Mouse (Mus musculus) forebrain, embryonic 12.5 days (tissue): ENCODE results near the gene Dnah1. TPM values are rescaled to one million over a fixed set of nuclear protein-coding genes. Genes with fewer than 3 reads are reported as not detected.

Experiments
- ATAC-seq: fragments of 200-750 bp; cut with Nextera tagmentation; 2 replicates; pipeline ENCODE4 v1.8.0; 2017; ENCODE audit warnings: moderate TSS enrichment; ENCODE audit not compliant: low FRiP score
- H3K27ac ChIP-seq: fragments of 300-500 bp; sonication (generic); 2 replicates; pipeline ENCODE4 v1.5.1; 2016; ENCODE audit warnings: mild to moderate bottlenecking
- H3K27me3 ChIP-seq: fragments of 300-500 bp; sonication (generic); 2 replicates; pipeline ENCODE4 v1.6.1; 2016; ENCODE audit warnings: mild to moderate bottlenecking
- H3K36me3 ChIP-seq: fragments of 300-500 bp; sonication (generic); replicated peaks from 2 replicates; pipeline ENCODE4 v1.6.1; 2016; ENCODE audit warnings: mild to moderate bottlenecking
- H3K4me1 ChIP-seq: fragments of 300-500 bp; sonication (generic); 2 replicates; pipeline ENCODE4 v1.6.1; 2016
- H3K4me2 ChIP-seq: fragments of 300-500 bp; sonication (generic); 2 replicates; pipeline ENCODE4 v1.6.1; 2016; ENCODE audit warnings: mild to moderate bottlenecking, moderate library complexity
- H3K4me3 ChIP-seq: fragments of 300-500 bp; sonication (generic); replicated peaks from 2 replicates; pipeline ENCODE4 v1.5.1; 2016; ENCODE audit warnings: mild to moderate bottlenecking
- H3K9ac ChIP-seq: fragments of 300-500 bp; sonication (generic); 2 replicates; pipeline ENCODE4 v1.6.1; 2016; ENCODE audit warnings: mild to moderate bottlenecking
- H3K9me3 ChIP-seq: fragments of 300-500 bp; sonication (generic); 2 replicates; pipeline ENCODE4 v1.6.1; 2016
- WGBS: fragments of 180-500 bp; shearing (Covaris S2); methylation state at CpG from one replicate; pipeline ENCODE4 v1.1.7; 2016; 5-methylcytosine and 5-hydroxymethylcytosine counted together
- polyA plus RNA-seq: library from polyadenylated mRNA; unstranded; fragments of >200 nt; fragmentation: Nextera tagmentation; extraction: Ambion mirVana; gene quantifications from 2 replicates; pipeline ENCODE4 v1.2.1, GENCODE M21; 2016

Gene Dnah1
- polyA plus RNA-seq, 1 experiment from 2014 or later, result 8.0 TPM

GRCm38 (mm10) chr14:31313192-31313591 is 10.5 kb downstream of the Dnah1 start:
- no peaks in the 10 kb centered on the region for H3K4me1 ChIP-seq
- no peak for ATAC-seq
- H3K27me3 ChIP-seq, result no peaks in the 10 kb centered on the region; the same call in 1 of the 2 replicates
- WGBS, result 36% methylated on average over 3 of the region's 3 CpGs
- H3K9ac ChIP-seq, result no peak overlapping the region
- H3K36me3 ChIP-seq, result no peaks in the 10 kb centered on the region
- H3K27ac ChIP-seq, result no peak overlapping the region
- no peaks in the 10 kb centered on the region for H3K9me3 ChIP-seq
- H3K4me3 ChIP-seq, result no peak overlapping the region
- H3K4me2 ChIP-seq, result no peak overlapping the region

DNA sequence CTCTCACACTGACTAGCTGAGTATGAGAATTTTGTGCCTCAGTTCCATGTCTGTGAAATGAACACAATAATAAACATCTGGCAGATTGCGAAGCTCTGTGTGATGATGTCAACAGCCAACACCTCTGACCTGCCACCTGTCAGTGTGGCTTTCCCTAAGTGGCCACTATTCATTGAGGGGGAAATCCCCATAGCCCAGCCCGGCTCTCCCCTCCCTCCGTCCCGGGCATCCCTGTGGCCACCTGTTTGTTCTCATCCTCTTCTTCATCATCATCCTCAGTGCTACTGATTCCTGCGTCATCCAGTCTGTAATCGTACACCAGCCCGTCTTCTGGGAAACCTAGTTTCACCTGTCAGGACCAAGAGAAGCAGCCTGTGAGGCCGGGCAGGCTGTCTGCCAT is 38.0 kb downstream of the Dnah1 start:
- H3K4me1 ChIP-seq, result no peaks in the 10 kb centered on the region
- H3K9me3 ChIP-seq, result no peaks in the 10 kb centered on the region
- no peaks in the 10 kb centered on the region for H3K27me3 ChIP-seq
- H3K9ac ChIP-seq, result no peak overlapping the region
- WGBS, result 89% methylated on average over 8 of the region's 8 CpGs
- no peak overlapping the region for H3K27ac ChIP-seq
- no peak overlapping the region for H3K4me3 ChIP-seq
- no peak for ATAC-seq
- no peak overlapping the region for H3K4me2 ChIP-seq
- H3K36me3 ChIP-seq, result no peaks in the 10 kb centered on the region

GRCm38 (mm10) chr14:31272164-31272563 is 51.5 kb downstream of the Dnah1 start:
- H3K36me3 ChIP-seq, result no peaks in the 10 kb centered on the region
- H3K4me3 ChIP-seq, result no peak overlapping the region
- no peak overlapping the region for H3K9ac ChIP-seq
- peaks cover 24% of the 10 kb centered on the region for H3K4me1 ChIP-seq
- H3K27ac ChIP-seq, result no peak overlapping the region
- 26% methylated on average over 7 of the region's 7 CpGs for WGBS
- no peaks in the 10 kb centered on the region for H3K9me3 ChIP-seq
- H3K4me2 ChIP-seq, result no peak overlapping the region
- H3K27me3 ChIP-seq, result no peaks in the 10 kb centered on the region
- no peak for ATAC-seq

GRCm38 (mm10) chr14:31271121-31271520 is 52.6 kb downstream of the Dnah1 start:
- Histone ChIP-seq H3K27ac (no peak overlapping the region), H3K4me1 (peaks cover 24% of the 10 kb centered on the region), H3K4me2 (no peak overlapping the region), H3K9ac (no peak overlapping the region), H3K36me3 (no peaks in the 10 kb centered on the region), H3K4me3 (no peak overlapping the region), H3K27me3 (no peaks in the 10 kb centered on the region), H3K9me3 (no peaks in the 10 kb centered on the region)
- WGBS, result 92% methylated on average over 6 of the region's 6 CpGs
- ATAC-seq, result no peak

- peak; percentile 80 for ATAC-seq
- 20% methylated on average over 22 of the region's 28 CpGs for WGBS
Observed at GRCm38 (mm10) chr14:31269456-31270100, 54.1 kb downstream of the Dnah1 start.

DNA sequence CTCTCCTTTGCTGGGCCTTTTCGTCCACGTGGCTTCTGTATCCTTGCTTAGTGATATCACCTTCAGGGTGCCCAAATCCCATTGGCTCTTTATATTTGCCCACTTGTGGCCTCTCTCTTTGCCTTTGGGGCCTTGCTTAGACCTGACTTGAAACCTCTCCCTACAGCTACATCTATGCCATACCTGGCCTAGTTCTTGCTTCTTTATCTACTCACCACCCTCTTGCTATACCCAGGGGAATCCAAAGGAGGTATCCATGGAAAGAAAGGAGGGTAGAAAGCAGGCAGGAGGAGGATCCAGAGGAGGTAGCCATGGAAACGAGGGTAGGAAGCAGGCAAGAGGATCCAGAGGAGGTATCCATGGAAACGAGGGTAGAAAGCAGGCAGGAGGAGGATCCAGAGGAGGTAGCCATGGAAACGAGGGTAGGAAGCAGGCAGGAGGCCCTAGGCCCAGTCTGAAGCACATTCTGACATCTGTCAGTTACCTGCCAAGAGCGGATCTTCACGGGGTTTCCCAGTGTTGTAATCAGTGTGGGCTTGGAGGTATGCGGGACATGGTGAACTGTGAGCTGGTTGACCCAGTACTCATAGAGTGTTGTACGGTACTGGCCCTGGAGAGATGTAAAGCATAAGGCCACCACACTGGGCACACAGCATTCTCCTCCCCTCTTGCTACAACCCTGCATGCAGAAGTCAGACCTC is 55.2 kb downstream of the Dnah1 start:
- peak; percentile 75 for ATAC-seq
- Histone ChIP-seq H3K36me3 (no peaks in the 10 kb centered on the region), H3K4me3 (peak overlapping the region; percentile 23; the same call in 1 of the 2 replicates), H3K27me3 (no peaks in the 10 kb centered on the region), H3K9me3 (no peaks in the 10 kb centered on the region), H3K9ac (0 out of 2 replicates have a peak overlapping the region, but pooled peaks have one; percentile 26), H3K4me2 (peak overlapping the region; percentile 51), H3K4me1 (peaks cover 24% of the 10 kb centered on the region), H3K27ac (peak overlapping the region; percentile 79)
- WGBS, result 37% methylated on average over 9 of the region's 9 CpGs

More at GRCm38 (mm10) chr14:31269456-31270100, 54.1 kb downstream of the Dnah1 start:
- Histone ChIP-seq H3K4me2 (peak overlapping the region; percentile 51), H3K4me3 (peak overlapping the region; percentile 23), H3K4me1 (peaks cover 24% of the 10 kb centered on the region), H3K36me3 (no peaks in the 10 kb centered on the region), H3K9me3 (no peaks in the 10 kb centered on the region), H3K27ac (peak overlapping the region; percentile 79), H3K9ac (peak overlapping the region; percentile 26), H3K27me3 (no peaks in the 10 kb centered on the region)

GRCm38 (mm10) chr14:31267649-31268048 is 56.0 kb downstream of the Dnah1 start:
- 93% methylated on average over 11 of the region's 11 CpGs for WGBS
- Histone ChIP-seq H3K4me2 (0 out of 2 replicates have a peak overlapping the region, but pooled peaks have one; percentile 51), H3K27me3 (no peaks in the 10 kb centered on the region), H3K4me1 (peaks cover 24% of the 10 kb centered on the region), H3K27ac (0 out of 2 replicates have a peak overlapping the region, but pooled peaks have one; percentile 79), H3K9ac (no peak overlapping the region), H3K4me3 (no peak overlapping the region), H3K9me3 (no peaks in the 10 kb centered on the region), H3K36me3 (peaks cover 5% of the 10 kb centered on the region; the same call in 1 of the 2 replicates)
- ATAC-seq, result no peak

GRCm38 (mm10) chr14:31260932-31261331 is 62.8 kb downstream of the Dnah1 start:
- no peak overlapping the region for H3K27ac ChIP-seq
- H3K9me3 ChIP-seq, result no peaks in the 10 kb centered on the region
- H3K4me3 ChIP-seq, result no peak overlapping the region
- peaks cover 71% of the 10 kb centered on the region for H3K36me3 ChIP-seq
- WGBS, result 94% methylated on average over 9 of the region's 9 CpGs
- H3K27me3 ChIP-seq, result no peaks in the 10 kb centered on the region
- no peak overlapping the region for H3K9ac ChIP-seq
- ATAC-seq, result no peak
- no peaks in the 10 kb centered on the region for H3K4me1 ChIP-seq
- H3K4me2 ChIP-seq, result no peak overlapping the region

DNA sequence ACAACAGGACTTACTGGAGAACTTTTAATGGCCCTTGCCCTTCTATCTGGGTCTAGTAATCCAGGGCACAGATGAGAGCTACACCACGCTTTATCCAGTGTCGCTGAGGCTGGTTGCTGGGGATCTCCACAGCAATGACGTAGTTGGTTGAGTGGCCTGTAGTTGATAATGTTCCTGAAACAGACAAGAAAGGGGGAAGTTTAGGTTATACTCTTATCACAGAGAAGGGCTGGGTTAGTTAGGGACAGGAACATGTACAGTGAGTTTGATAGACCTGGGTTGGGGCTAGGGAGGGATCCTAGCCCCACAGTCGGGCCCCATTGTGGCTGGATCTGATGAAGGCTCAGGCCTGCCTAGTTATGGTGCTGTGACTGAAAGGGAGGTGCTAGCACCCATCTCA is 63.3 kb downstream of the Dnah1 start:
- H3K9ac ChIP-seq, result no peak overlapping the region
- H3K4me3 ChIP-seq, result no peak overlapping the region
- peaks cover 77% of the 10 kb centered on the region for H3K36me3 ChIP-seq
- ATAC-seq, result no peak
- 96% methylated on average over 4 of the region's 4 CpGs for WGBS
- H3K27ac ChIP-seq, result no peak overlapping the region
- no peaks in the 10 kb centered on the region for H3K9me3 ChIP-seq
- H3K4me2 ChIP-seq, result no peak overlapping the region
- no peaks in the 10 kb centered on the region for H3K4me1 ChIP-seq
- H3K27me3 ChIP-seq, result no peaks in the 10 kb centered on the region

- Histone ChIP-seq H3K36me3 (peaks cover 95% of the 10 kb centered on the region), H3K4me2 (no peak overlapping the region; the same call in 1 of the 2 replicates), H3K9me3 (no peaks in the 10 kb centered on the region), H3K27ac (no peak overlapping the region), H3K4me3 (no peak overlapping the region), H3K9ac (no peak overlapping the region), H3K4me1 (no peaks in the 10 kb centered on the region), H3K27me3 (no peaks in the 10 kb centered on the region)
- no peak for ATAC-seq
- WGBS, result 97% methylated on average over 14 of the region's 14 CpGs
Observed at GRCm38 (mm10) chr14:31258476-31259050, 65.1 kb downstream of the Dnah1 start.

GRCm38 (mm10) chr14:31252091-31252490 is 71.6 kb downstream of the Dnah1 start:
- no peak for ATAC-seq
- H3K36me3 ChIP-seq, result peaks cover 44% of the 10 kb centered on the region
- H3K4me2 ChIP-seq, result peak overlapping the region; percentile 92
- peak overlapping the region; percentile 93 for H3K4me3 ChIP-seq
- 88% methylated on average over 5 of the region's 5 CpGs for WGBS
- peaks cover 22% of the 10 kb centered on the region for H3K4me1 ChIP-seq
- no peaks in the 10 kb centered on the region for H3K9me3 ChIP-seq
- no peak overlapping the region for H3K27ac ChIP-seq
- H3K9ac ChIP-seq, result peak overlapping the region; percentile 96
- no peaks in the 10 kb centered on the region for H3K27me3 ChIP-seq

DNA sequence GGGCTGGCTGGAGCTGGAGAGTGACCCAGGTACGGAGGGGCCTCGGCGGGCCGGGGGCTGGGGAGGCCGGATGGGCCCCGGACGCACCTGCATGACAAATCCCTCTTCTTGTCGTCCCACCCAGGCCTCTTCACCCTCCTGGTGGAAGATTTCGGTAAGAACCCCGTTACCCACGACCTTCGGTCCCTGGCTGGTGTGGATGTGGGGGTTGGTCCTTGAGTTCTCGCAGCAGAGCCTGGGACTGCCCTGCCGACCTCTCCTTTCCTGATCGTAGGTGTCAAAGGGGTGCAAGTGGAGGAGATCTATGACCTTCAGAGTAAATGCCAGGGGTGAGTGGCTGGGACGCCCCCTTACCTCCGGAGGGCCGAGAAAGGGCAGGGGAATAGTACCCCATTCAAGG is 72.1 kb downstream of the Dnah1 start:
- H3K4me2 ChIP-seq, result peak overlapping the region; percentile 92
- H3K4me1 ChIP-seq, result peaks cover 22% of the 10 kb centered on the region
- peak overlapping the region; percentile 93 for H3K4me3 ChIP-seq
- WGBS, result 3% methylated on average over 13 of the region's 18 CpGs
- H3K27ac ChIP-seq, result peak overlapping the region; percentile 91
- H3K9me3 ChIP-seq, result no peaks in the 10 kb centered on the region
- no peak; the same call in 1 of the 2 replicates for ATAC-seq
- H3K27me3 ChIP-seq, result no peaks in the 10 kb centered on the region
- peaks cover 40% of the 10 kb centered on the region for H3K36me3 ChIP-seq
- H3K9ac ChIP-seq, result peak overlapping the region; percentile 96
